Mouse (Mus musculus): ENCODE measurements around the gene Mast4. TPM values are rescaled to one million over a fixed set of nuclear protein-coding genes. Genes with fewer than 3 reads are reported as not detected.

The Mast4 gene
- total and polyA plus RNA-seq, 3 experiments: 0.99 to 7.4 (median 6.1) TPM

DNA sequence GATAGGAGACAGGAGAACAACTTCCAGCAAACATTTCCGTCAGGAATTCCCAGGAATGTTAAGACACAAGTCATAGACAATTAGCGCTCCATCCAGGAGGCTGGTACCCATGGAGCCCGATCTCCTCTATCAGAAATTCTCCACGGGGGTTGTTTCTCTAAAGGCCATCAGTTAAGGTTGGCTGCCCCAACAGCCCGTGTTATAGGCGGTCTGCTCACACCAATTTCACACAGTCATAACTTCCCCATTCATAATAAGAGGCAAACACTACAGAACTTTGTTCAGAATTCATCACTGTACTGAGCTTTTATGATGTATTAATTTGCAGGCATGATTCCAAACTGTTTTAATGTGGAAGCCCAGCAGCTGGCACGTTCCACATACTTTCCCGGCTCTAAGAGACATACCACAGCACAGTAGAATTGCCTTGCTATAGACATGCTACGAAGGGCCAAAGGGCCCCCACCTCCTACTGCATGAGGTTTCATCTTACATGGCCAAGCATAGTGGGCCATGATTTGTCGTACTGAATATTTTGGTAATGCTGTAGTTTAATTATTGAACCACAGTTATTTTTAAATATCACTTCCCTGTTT, 19.1 kb downstream of the Mast4 start:
- H3K27me3 ChIP-seq (replicated peaks): no peaks in the 10 kb centered on the region
- no peaks in the 10 kb centered on the region for H3K36me3 ChIP-seq (replicated peaks in 1 of 2; ENCODE audit: control insufficient read depth in 1 of 2, insufficient read depth in 1 of 2, low read length in 1 of 2)

DNA sequence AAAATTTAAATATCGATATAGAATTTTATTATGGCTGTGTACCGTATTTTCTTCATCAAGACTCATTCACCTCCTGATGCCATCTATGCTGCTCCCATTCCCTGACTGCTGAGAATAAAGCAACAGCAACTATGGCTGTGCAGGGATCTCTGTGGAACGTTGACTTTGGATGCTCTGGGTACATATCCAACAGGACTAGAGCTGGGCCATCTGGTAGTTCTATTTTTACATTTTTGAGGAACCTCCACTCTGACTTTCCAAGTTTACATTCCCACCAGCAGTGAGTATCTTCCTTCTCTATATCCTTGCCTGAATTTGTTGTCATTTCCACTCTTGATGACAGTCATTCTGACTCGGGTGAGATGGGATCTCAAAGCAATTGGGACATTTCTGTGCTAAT, 26.0 kb downstream of the Mast4 start:
- no peaks in the 10 kb centered on the region for H3K79me2 ChIP-seq (replicated peaks; ENCODE audit: control insufficient read depth, extremely low read depth, insufficient read depth, poor library complexity, severe bottlenecking)
- no peaks in the 10 kb centered on the region for H3K36me3 ChIP-seq (replicated peaks in 1 of 2; ENCODE audit: control insufficient read depth in 1 of 2, insufficient read depth in 1 of 2, low read length in 1 of 2)
- no peaks in the 10 kb centered on the region for H3K9me3 ChIP-seq (replicated peaks; ENCODE audit: low read length)
- no peaks in the 10 kb centered on the region for H3K4me1 ChIP-seq (ENCODE audit: control insufficient read depth in 1 of 2, insufficient read depth in 2 of 2)
- TF ChIP-seq E2F4 (IDR thresholded peaks at IDR 0.05; ENCODE audit: insufficient replicate concordance, low read depth, low read length) (no peak), USF2 (conservative IDR thresholded peaks at IDR 0.05; ENCODE audit: low read depth, low read length) (no peak), BHLHE40 (IDR thresholded peaks at IDR 0.05; ENCODE audit: low read depth, low read length) (no peak), TBP (conservative IDR thresholded peaks at IDR 0.05; ENCODE audit: low read depth, low read length) (no peak), NRF1 (IDR thresholded peaks at IDR 0.05; ENCODE audit: low read depth, low read length) (no peak), RCOR1 (conservative IDR thresholded peaks at IDR 0.05; ENCODE audit: low read depth, low read length) (no peak), RAD21 (IDR thresholded peaks at IDR 0.05; ENCODE audit: low read depth, low read length) (no peak), MAZ (IDR thresholded peaks at IDR 0.05; ENCODE audit: low read depth, low read length) (no peak), CTCF (conservative IDR thresholded peaks at IDR 0.05 in 1 of 2, IDR thresholded peaks at IDR 0.05 in 1 of 2; ENCODE audit: low read depth in 2 of 2, low read length in 2 of 2) (no peak), JUND (conservative IDR thresholded peaks at IDR 0.05; ENCODE audit: low read depth, low read length) (no peak), HCFC1 (IDR thresholded peaks at IDR 0.05; ENCODE audit: low read depth, low read length) (no peak), CHD2 (IDR thresholded peaks at IDR 0.05; ENCODE audit: low read length) (no peak), PAX5 (IDR thresholded peaks at IDR 0.05; ENCODE audit: low read length) (no peak), ELF1 (IDR thresholded peaks at IDR 0.05; ENCODE audit: low read depth, low read length) (no peak), JUN (IDR thresholded peaks at IDR 0.05; ENCODE audit: insufficient read depth, low read depth, low read length) (no peak), GABPA (IDR thresholded peaks at IDR 0.05; ENCODE audit: insufficient replicate concordance, low read depth, low read length) (no peak)
- no peak overlapping the region for H3K4me3 ChIP-seq (replicated peaks in 1 of 3; ENCODE audit: low read depth in 2 of 3, low read length in 2 of 3, poor library complexity in 1 of 3)
- no peak overlapping the region for H3K27ac ChIP-seq (ENCODE audit: insufficient read depth, low read depth)
- dilution Hi-C loops (cut with MboI; ENCODE audit: extremely low pct_ligation_motif_present, extremely low pct_unique_long_range_greater_than_20kb, low sequenced_read_pairs): no loop called here
- in situ Hi-C loops (cut with MboI; ENCODE audit: low pct_ligation_motif_present, low pct_unique_long_range_greater_than_20kb, low sequenced_read_pairs): no loop called here
- H3K27me3 ChIP-seq (replicated peaks): no peaks in the 10 kb centered on the region
- no peak overlapping the region for H3K4me2 ChIP-seq (ENCODE audit: insufficient read depth, low read depth, poor library complexity, severe bottlenecking)
- no peak overlapping the region for H3K9ac ChIP-seq (ENCODE audit: insufficient read depth, low read depth)
- no peak for DNase-seq (ENCODE audit: extremely low read depth)

More for the DNA sequence above, 19.1 kb downstream of the Mast4 start:
- Histone ChIP-seq H3K4me3 (replicated peaks in 1 of 3; ENCODE audit: low read depth in 2 of 3, low read length in 2 of 3, poor library complexity in 1 of 3) (no peak overlapping the region), H3K9ac (ENCODE audit: insufficient read depth, low read depth) (no peak overlapping the region), H3K79me2 (replicated peaks; ENCODE audit: control insufficient read depth, extremely low read depth, insufficient read depth, poor library complexity, severe bottlenecking) (no peaks in the 10 kb centered on the region), H3K27ac (ENCODE audit: insufficient read depth, low read depth) (no peak overlapping the region), H3K4me1 (ENCODE audit: control insufficient read depth in 1 of 2, insufficient read depth in 2 of 2) (peaks cover 0 to 9% of the 10 kb centered on the region in 2 experiments; a peak in 2 of 4 replicates), H3K9me3 (replicated peaks; ENCODE audit: low read length) (no peaks in the 10 kb centered on the region), H3K4me2 (ENCODE audit: insufficient read depth, low read depth, poor library complexity, severe bottlenecking) (no peak overlapping the region)
- dilution Hi-C loops (cut with MboI; ENCODE audit: extremely low pct_ligation_motif_present, extremely low pct_unique_long_range_greater_than_20kb, low sequenced_read_pairs) (no loop called here), in situ Hi-C loops (cut with MboI; ENCODE audit: low pct_ligation_motif_present, low pct_unique_long_range_greater_than_20kb, low sequenced_read_pairs) (no loop called here)
- no peak for DNase-seq (ENCODE audit: extremely low read depth)
- TF ChIP-seq ZNF384 (IDR thresholded peaks at IDR 0.05; ENCODE audit: low read depth, low read length): no peak
- TF ChIP-seq JUN (IDR thresholded peaks at IDR 0.05; ENCODE audit: insufficient read depth, low read depth, low read length): no peak
- no peak for TF ChIP-seq UBTF (IDR thresholded peaks at IDR 0.05; ENCODE audit: low read depth, low read length)

Data from CH12.LX (cell line).